Mouse (Mus musculus) midbrain, embryonic 12.5 days (tissue): Measurements from ENCODE around the gene Chst14. TPM values are rescaled to one million over a fixed set of nuclear protein-coding genes. Genes with fewer than 3 reads are reported as not detected.
A peak's percentile ranks its signal among the peaks of the same experiment; 100 is the strongest.

Experiments
- ATAC-seq: fragments of 200-750 bp; cut with Nextera tagmentation; 2 replicates; pipeline ENCODE4 v1.8.0; 2017; ENCODE audit warnings: low read depth, moderate TSS enrichment, moderate library complexity; ENCODE audit not compliant: low FRiP score
- H3K27ac ChIP-seq: fragments of 300-500 bp; sonication (generic); replicated peaks from 2 replicates; pipeline ENCODE4 v1.5.1; 2016; ENCODE audit warnings: mild to moderate bottlenecking
- H3K27me3 ChIP-seq: fragments of 300-500 bp; sonication (generic); 2 replicates; pipeline ENCODE4 v1.6.1; 2016; ENCODE audit warnings: mild to moderate bottlenecking
- H3K36me3 ChIP-seq: fragments of 300-500 bp; sonication (generic); 2 replicates; pipeline ENCODE4 v1.6.1; 2016
- H3K4me1 ChIP-seq: fragments of 300-500 bp; sonication (generic); 2 replicates; pipeline ENCODE4 v1.6.1; 2016
- H3K4me2 ChIP-seq: fragments of 300-500 bp; sonication (generic); replicated peaks from 2 replicates; pipeline ENCODE4 v1.6.1; 2016; ENCODE audit warnings: mild to moderate bottlenecking, moderate library complexity
- H3K4me3 ChIP-seq: fragments of 300-500 bp; sonication (generic); 2 replicates; pipeline ENCODE4 v1.5.1; 2016; ENCODE audit warnings: mild to moderate bottlenecking
- H3K9ac ChIP-seq: fragments of 300-500 bp; sonication (generic); replicated peaks from 2 replicates; pipeline ENCODE4 v1.6.1; 2016; ENCODE audit warnings: mild to moderate bottlenecking, moderate library complexity
- H3K9me3 ChIP-seq: fragments of 300-500 bp; sonication (generic); 2 replicates; pipeline ENCODE4 v1.6.1; 2016; ENCODE audit warnings: mild to moderate bottlenecking
- WGBS: fragments of 180-500 bp; shearing (Covaris S2); methylation state at CpG from one replicate; pipeline ENCODE4 v1.1.7; 2016; 5-methylcytosine and 5-hydroxymethylcytosine counted together
- polyA plus RNA-seq: library from polyadenylated mRNA; unstranded; fragments of >200 nt; fragmentation: Nextera tagmentation; extraction: Ambion mirVana; gene quantifications from 2 replicates; pipeline ENCODE4 v1.2.1, GENCODE M21; 2016

Chst14 gene
- polyA plus RNA-seq, 1 experiment from 2014 or later, result 19.5 TPM

- peaks cover 10% of the 10 kb centered on the region; the same call in 1 of the 2 replicates for H3K4me1 ChIP-seq
- WGBS, result 19% methylated on average over 5 of the region's 5 CpGs
Measured at GRCm38 (mm10) chr2:118976941-118977340, 50.6 kb downstream of the Chst14 start.

GRCm38 (mm10) chr2:118978064-118978463 lies 51.8 kb downstream of the Chst14 start:
- Histone ChIP-seq H3K9me3 (no peaks in the 10 kb centered on the region), H3K27me3 (peaks cover 46% of the 10 kb centered on the region), H3K4me2 (no peak overlapping the region), H3K9ac (no peak overlapping the region), H3K4me3 (no peak overlapping the region), H3K36me3 (no peaks in the 10 kb centered on the region), H3K4me1 (peaks cover 7% of the 10 kb centered on the region; the same call in 1 of the 2 replicates), H3K27ac (no peak overlapping the region)
- no peak for ATAC-seq
- 32% methylated on average over 6 of the region's 6 CpGs for WGBS

More at GRCm38 (mm10) chr2:118976941-118977340, 50.6 kb downstream of the Chst14 start:
- Histone ChIP-seq H3K36me3 (no peaks in the 10 kb centered on the region), H3K27me3 (peaks cover 46% of the 10 kb centered on the region), H3K9ac (peak overlapping the region; percentile 72; the same call in 1 of the 2 replicates), H3K9me3 (no peaks in the 10 kb centered on the region), H3K4me2 (peak overlapping the region; percentile 93), H3K27ac (no peak overlapping the region), H3K4me3 (peak overlapping the region; percentile 60)
- ATAC-seq, result no peak

Other genes with a start within 250 kb of the Chst14 start
- not detected in 2 replicates for gene Ankrd63, start 222.5 kb upstream of the Chst14 start, polyA plus RNA-seq
- 0.17 and 0.50 TPM in 2 replicates for gene Plcb2, start 198.1 kb upstream of the Chst14 start, polyA plus RNA-seq
- gene Inafm2, start 180.7 kb upstream of the Chst14 start, polyA plus RNA-seq, result 25.1 TPM in 2 replicates
- gene Ccdc9b, start 163.8 kb upstream of the Chst14 start, polyA plus RNA-seq, result 1.9 and 2.2 TPM in 2 replicates
- not detected in 2 replicates for gene Phgr1, start 153.7 kb upstream of the Chst14 start, polyA plus RNA-seq
- 17.5 and 17.8 TPM in 2 replicates for gene Disp2, start 146.8 kb upstream of the Chst14 start, polyA plus RNA-seq
- gene Knstrn, start 112.5 kb upstream of the Chst14 start, polyA plus RNA-seq, result 134 and 147 TPM in 2 replicates
- 49.0 and 55.2 TPM in 2 replicates for gene Ivd, start 64.5 kb upstream of the Chst14 start, polyA plus RNA-seq
- gene Bahd1, start 26.1 kb upstream of the Chst14 start, polyA plus RNA-seq, result 6.4 and 6.7 TPM in 2 replicates
- 26.1 and 28.2 TPM in 2 replicates for gene Ccdc32, start 102.9 kb downstream of the Chst14 start, polyA plus RNA-seq
- gene Rpusd2, start 108.3 kb downstream of the Chst14 start, polyA plus RNA-seq, result 7.4 and 7.5 TPM in 2 replicates
- 60.3 and 61.9 TPM in 2 replicates for gene Knl1, start 120.6 kb downstream of the Chst14 start, polyA plus RNA-seq
- gene Rad51, start 186.3 kb downstream of the Chst14 start, polyA plus RNA-seq, result 46.3 and 51.3 TPM in 2 replicates
- gene Rmdn3, start 230.5 kb downstream of the Chst14 start, polyA plus RNA-seq, result 43.8 and 47.5 TPM in 2 replicates
- gene Gchfr, start 241.3 kb downstream of the Chst14 start, polyA plus RNA-seq, result 2.7 and 3.3 TPM in 2 replicates
- gene Gm14137, start 248.0 kb downstream of the Chst14 start, polyA plus RNA-seq, result 0.85 and 1.2 TPM in 2 replicates